Mouse (Mus musculus) kidney, embryonic 14.5 days (tissue): ENCODE data around the gene Mnx1. TPM values are rescaled to one million over a fixed set of nuclear protein-coding genes. Genes with fewer than 3 reads are reported as not detected.
"Not testable (repeated sequence)": the region's sequence is repeated elsewhere in the genome, so short reads cannot be mapped to it uniquely, and the experiment has no call there.

Experiments
- ATAC-seq: fragments of 200-750 bp; cut with Nextera tagmentation; 2 replicates; pipeline ENCODE4 v1.8.0; 2017; ENCODE audit warnings: moderate number of reproducible peaks, mild to moderate bottlenecking, moderate TSS enrichment, moderate library complexity; ENCODE audit not compliant: low FRiP score, low TSS enrichment
- H3K27ac ChIP-seq: fragments of 300-500 bp; sonication (generic); 2 replicates; pipeline ENCODE4 v1.5.1; 2014; ENCODE audit warnings: low read depth, mild to moderate bottlenecking, low read length, moderate library complexity, mixed read lengths
- H3K27me3 ChIP-seq: fragments of 300-500 bp; sonication (generic); 2 replicates; pipeline ENCODE4 v1.6.1; 2014; ENCODE audit warnings: mild to moderate bottlenecking, low read length; ENCODE audit not compliant: control insufficient read depth, insufficient read depth
- H3K36me3 ChIP-seq: fragments of 300-500 bp; sonication (generic); 2 replicates; pipeline ENCODE4 v1.6.1; 2014; ENCODE audit warnings: low read length, mixed read lengths; ENCODE audit not compliant: control insufficient read depth, insufficient read depth
- H3K4me1 ChIP-seq: fragments of 300-500 bp; sonication (generic); 2 replicates; pipeline ENCODE4 v1.6.1; 2014; ENCODE audit warnings: low read length, mixed read lengths; ENCODE audit not compliant: control insufficient read depth, insufficient read depth
- H3K4me2 ChIP-seq: fragments of 300-500 bp; sonication (generic); replicated peaks from 2 replicates; pipeline ENCODE4 v1.6.1; 2014; ENCODE audit warnings: low read depth, mild to moderate bottlenecking, low read length
- H3K4me3 ChIP-seq: fragments of 300-500 bp; sonication (generic); 2 replicates; pipeline ENCODE4 v1.5.1; 2014; ENCODE audit warnings: mild to moderate bottlenecking, low read length
- H3K9ac ChIP-seq: fragments of 300-500 bp; sonication (generic); 2 replicates; pipeline ENCODE4 v1.6.1; 2014; ENCODE audit warnings: low read depth, mild to moderate bottlenecking, low read length, moderate library complexity
- H3K9me3 ChIP-seq: fragments of 300-500 bp; sonication (generic); 2 replicates; pipeline ENCODE4 v1.6.1; 2016; ENCODE audit warnings: low read length; ENCODE audit not compliant: control insufficient read depth
- WGBS: fragments of 180-500 bp; shearing (Covaris S2); extraction: QIAGEN DNeasy Blood & Tissue Kit; methylation state at CpG from one replicate; pipeline ENCODE4 v1.1.7; 2014; 5-methylcytosine and 5-hydroxymethylcytosine counted together
- polyA plus RNA-seq: library from polyadenylated mRNA; unstranded; fragments of >200 nt; fragmentation: Nextera tagmentation; extraction: Ambion mirVana; gene quantifications from 2 replicates; pipeline ENCODE4 v1.2.1, GENCODE M21; 2014

Mnx1 gene
- polyA plus RNA-seq, 1 experiment from 2014 or later: not detected

DNA sequence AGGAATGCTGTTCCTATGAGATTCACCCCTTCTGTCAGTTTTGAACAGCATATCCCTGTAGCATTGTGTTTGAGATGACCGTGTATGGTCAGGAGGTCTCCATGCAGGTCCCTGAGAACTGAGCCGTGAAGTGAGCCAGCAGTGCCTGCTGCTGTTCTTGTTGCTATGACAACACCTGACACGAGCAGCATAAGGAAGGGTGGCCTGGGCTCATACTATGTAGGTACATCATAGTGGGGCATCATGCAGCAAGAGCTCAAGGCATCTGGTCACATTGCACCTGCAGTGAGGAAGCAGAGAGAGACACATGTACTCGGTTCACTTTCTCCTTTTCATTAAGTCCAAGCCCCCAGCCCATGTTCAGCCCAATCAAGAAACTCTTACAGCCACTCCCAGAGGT, 25.9 kb downstream of the Mnx1 start:
- Histone ChIP-seq H3K4me3 (no peak overlapping the region), H3K36me3 (peaks cover 66% of the 10 kb centered on the region), H3K4me2 (no peak overlapping the region), H3K27me3 (no peaks in the 10 kb centered on the region), H3K27ac (no peak overlapping the region), H3K9ac (no peak overlapping the region), H3K4me1 (no peaks in the 10 kb centered on the region), H3K9me3 (no peaks in the 10 kb centered on the region)
- 63% methylated on average over 4 of the region's 4 CpGs for WGBS
- ATAC-seq: no peak

DNA sequence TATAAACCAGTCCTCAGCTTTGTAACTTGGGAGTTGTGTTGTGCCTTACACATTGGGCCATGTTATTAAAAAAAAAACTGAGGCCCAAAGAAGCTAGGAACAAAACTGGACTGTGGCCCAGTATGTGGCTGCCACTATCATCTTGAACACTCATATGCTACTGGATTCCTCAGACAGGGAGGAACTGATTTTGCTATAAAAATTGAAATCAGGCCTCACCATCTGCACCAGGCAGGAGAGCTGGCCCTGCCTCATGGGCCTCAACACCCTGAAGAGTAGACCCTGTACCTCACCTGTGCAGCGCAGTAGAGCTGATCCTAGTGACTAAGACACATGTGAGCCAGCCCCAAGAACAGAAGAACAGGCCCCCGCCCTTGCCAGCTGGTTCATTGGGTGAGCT, 33.0 kb downstream of the Mnx1 start:
- no peak overlapping the region for H3K27ac ChIP-seq
- no peak overlapping the region for H3K4me3 ChIP-seq
- H3K36me3 ChIP-seq: peaks cover 91% of the 10 kb centered on the region
- no peak overlapping the region for H3K9ac ChIP-seq
- 98% methylated on average over 2 of the region's 2 CpGs for WGBS
- no peak for ATAC-seq
- no peaks in the 10 kb centered on the region for H3K9me3 ChIP-seq
- no peaks in the 10 kb centered on the region for H3K4me1 ChIP-seq
- no peak overlapping the region for H3K4me2 ChIP-seq
- no peaks in the 10 kb centered on the region for H3K27me3 ChIP-seq

DNA sequence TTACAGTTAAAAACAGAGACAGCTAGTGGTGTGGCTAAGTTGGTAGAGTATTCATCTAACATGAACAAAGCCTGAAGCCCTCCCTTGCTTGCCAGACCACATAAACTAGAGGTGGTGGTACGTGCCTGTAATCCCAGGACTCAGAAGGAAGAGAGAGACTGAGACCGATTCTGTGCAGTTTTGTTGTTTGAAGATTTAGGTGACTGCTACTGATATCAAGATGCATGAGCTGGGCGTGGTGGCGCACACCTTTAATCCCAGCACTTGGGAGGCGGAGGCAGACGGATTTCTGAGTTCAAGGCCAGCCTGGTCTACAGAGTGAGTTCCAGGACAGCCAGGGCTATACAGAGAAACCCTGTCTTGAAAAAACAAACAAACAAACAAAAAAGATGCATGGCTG, 41.5 kb downstream of the Mnx1 start:
- H3K4me2 ChIP-seq: 0 out of 2 replicates have a peak overlapping the region, but pooled peaks have one; percentile 91
- H3K27ac ChIP-seq, H3K9me3 ChIP-seq, H3K4me3 ChIP-seq, H3K27me3 ChIP-seq, H3K9ac ChIP-seq, ATAC-seq: not testable (repeated sequence)
- H3K36me3 ChIP-seq: peaks cover 54% of the 10 kb centered on the region
- H3K4me1 ChIP-seq: peaks cover 14% of the 10 kb centered on the region
- WGBS: 95% methylated on average over 6 of the region's 6 CpGs

DNA sequence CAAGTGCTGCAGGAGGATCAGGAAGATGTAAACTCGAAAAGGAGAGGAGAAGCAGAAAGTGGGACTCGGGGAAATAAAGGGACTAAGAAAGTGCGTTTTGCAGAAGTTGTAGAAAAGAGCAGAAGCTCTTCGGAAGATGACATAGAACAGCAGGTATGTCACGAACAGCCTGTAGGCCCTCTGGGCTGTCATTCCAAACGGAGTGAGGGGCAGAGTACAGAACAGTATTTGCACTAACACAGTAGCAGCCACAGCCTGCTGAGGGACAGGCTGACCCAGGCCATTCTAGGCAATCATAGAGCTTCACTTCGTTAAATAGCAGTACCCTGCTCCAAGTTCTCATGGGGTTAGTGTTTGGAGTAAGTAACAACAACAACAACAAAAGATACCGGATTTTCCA, 42.8 kb downstream of the Mnx1 start:
- ATAC-seq: no peak
- Histone ChIP-seq H3K36me3 (peaks cover 42% of the 10 kb centered on the region), H3K9me3 (no peaks in the 10 kb centered on the region), H3K4me2 (peak overlapping the region; percentile 91), H3K4me3 (peak overlapping the region; percentile 95), H3K27ac (no peak overlapping the region), H3K4me1 (peaks cover 14% of the 10 kb centered on the region), H3K27me3 (peaks cover 3% of the 10 kb centered on the region; the same call in 1 of the 2 replicates), H3K9ac (peak overlapping the region; percentile 84)
- whole genome bisulfite sequencing: 46% methylated on average over 8 of the region's 8 CpGs

DNA sequence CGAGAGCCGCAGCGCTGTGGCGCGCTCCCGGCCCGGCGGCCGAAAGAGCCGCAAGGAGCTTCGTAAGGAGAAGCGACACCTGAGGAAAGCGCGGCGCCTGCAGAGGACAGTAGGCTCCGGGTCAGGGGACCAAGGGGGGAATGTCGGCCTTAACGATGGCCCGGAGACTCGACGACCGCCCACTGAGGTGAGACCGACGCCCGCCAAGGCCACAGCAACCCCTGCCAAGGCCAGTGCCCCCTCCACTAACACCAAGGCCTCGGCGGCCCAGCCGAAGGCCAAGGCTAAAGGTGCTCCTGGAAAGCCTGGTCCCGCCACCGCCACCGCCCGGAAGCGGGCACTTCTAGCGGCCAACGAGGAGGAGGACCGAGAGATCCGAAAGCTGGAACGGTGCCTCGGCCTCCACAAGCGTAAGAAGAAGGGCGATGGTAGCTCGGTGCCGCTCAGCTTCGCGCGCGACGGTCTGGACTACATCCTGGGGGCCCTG, 43.4 kb downstream of the Mnx1 start:
- peak overlapping the region; percentile 84 for H3K9ac ChIP-seq
- H3K4me1 ChIP-seq: peaks cover 14% of the 10 kb centered on the region
- no peaks in the 10 kb centered on the region for H3K9me3 ChIP-seq
- peaks cover 3% of the 10 kb centered on the region; the same call in 1 of the 2 replicates for H3K27me3 ChIP-seq
- peak; percentile 74 for ATAC-seq
- peak overlapping the region; percentile 67 for H3K27ac ChIP-seq
- H3K36me3 ChIP-seq: peaks cover 37% of the 10 kb centered on the region
- H3K4me3 ChIP-seq: peak overlapping the region; percentile 95
- under 1% methylated on average over 45 of the region's 48 CpGs for WGBS
- peak overlapping the region; percentile 91 for H3K4me2 ChIP-seq

DNA sequence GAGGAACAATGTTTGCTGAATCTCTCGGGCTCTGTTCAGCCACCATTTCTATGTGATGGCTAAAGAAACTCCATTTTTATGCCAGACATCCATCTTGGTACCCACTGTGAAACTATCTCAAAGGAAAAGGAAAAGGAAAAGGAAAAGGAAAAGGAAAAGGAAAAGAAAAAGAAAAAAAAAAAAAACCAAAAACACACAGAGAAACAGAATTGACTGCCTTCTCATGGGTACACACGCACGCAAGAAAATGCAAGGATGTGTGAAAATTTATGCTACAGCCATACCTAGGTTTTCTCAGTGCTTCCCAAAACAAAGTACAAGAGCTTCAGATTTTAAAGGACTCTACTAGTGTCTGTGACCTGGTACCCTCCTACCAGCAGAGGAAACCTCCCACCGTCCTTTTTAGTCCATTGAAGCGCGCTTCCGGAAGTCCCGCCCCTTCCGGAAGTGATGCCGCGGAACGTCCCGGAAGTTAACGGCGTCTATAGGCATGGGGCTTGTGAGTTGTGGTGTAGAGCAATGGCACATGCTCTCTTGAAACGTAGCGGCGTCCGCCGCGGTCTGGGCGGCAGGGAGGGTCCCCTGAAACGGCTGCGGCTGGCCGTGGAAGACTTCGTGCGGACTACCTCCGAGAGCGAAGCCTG, 43.9 kb downstream of the Mnx1 start, which contains the start of gene Nom1:
Gene Nom1 (plus strand): TSS at position 437 of the 644 bp plus-strand sequence.
- H3K27me3 ChIP-seq: peaks cover 3% of the 10 kb centered on the region; the same call in 1 of the 2 replicates
- peak within 1 kb of the TSS; percentile 67 for H3K27ac ChIP-seq
- WGBS: 5% methylated on average over 29 of the region's 29 CpGs

DNA sequence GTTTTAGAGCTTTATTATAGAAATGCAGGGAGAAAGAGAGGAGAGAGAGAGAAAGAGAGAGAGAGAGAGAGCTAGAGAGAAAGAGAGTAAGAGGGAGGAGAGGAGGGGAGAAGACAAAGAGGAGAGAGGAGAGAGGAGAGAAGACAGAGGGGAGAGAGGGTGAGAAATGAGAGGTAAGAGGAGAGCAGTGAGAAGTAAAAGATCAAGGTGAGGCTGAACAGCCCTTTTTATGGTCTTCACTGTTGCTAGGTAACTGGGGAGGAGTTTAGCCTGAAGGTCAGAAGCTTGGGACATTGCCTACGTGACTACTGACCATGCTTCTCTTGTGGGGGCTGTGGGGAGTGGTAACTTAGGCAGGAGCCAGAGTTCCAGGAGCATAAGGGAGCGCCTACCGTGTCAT, 54.9 kb downstream of the Mnx1 start:
- not testable (repeated sequence) for H3K9me3 ChIP-seq, ATAC-seq, H3K9ac ChIP-seq, H3K4me3 ChIP-seq, H3K27ac ChIP-seq, H3K4me1 ChIP-seq, H3K27me3 ChIP-seq, H3K4me2 ChIP-seq, H3K36me3 ChIP-seq
- WGBS: 33% methylated on average over 3 of the region's 3 CpGs

More for the DNA sequence above, 43.9 kb downstream of the Mnx1 start, which contains the start of gene Nom1:
- Histone ChIP-seq H3K4me3 (peak within 1 kb of the TSS; percentile 95), H3K36me3 (peaks cover 32% of the 10 kb centered on the region), H3K9me3 (no peaks in the 10 kb centered on the region), H3K9ac (peak within 1 kb of the TSS; percentile 84), H3K4me1 (peaks cover 14% of the 10 kb centered on the region), H3K4me2 (peak within 1 kb of the TSS; percentile 91)
- ATAC-seq: peak; percentile 96

Other genes with a start within 250 kb of the Mnx1 start
- gene Lmbr1, start 100.1 kb downstream of the Mnx1 start, polyA plus RNA-seq: 9.0 and 14.6 TPM in 2 replicates
- 17.5 and 20.7 TPM in 2 replicates for gene Nom1, start 43.8 kb downstream of the Mnx1 start, polyA plus RNA-seq
- 26.0 and 42.2 TPM in 2 replicates for gene Ube3c, start 90.8 kb upstream of the Mnx1 start, polyA plus RNA-seq